Mouse (Mus musculus): Measurements from ENCODE around the gene Enox1.

Enox1 gene

DNA sequence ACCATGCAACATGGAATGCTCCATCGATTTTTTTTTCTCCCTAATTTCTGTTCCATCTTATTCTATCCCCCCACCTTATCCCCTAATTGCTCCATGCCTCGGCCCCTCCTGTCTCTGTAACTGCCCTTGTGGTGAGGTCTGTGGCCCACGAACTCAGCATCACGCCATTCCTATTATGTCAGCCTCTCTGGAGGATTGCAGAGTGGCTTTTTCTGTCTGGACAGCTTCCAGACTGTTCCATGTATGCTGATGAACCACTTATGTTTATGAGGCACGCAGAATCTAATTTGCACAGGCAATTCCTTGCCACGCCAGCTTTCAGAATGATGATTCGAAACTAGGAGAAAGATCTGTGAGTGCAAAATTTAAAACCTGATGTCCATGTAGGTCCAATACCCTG lies 521.4 kb downstream of the Enox1 start:
- ATAC-seq (ENCODE audit: low TSS enrichment): peak; percentile 44; the same call in 1 of the 2 replicates

GRCm38 (mm10) chr14:77679877-77680276 lies 523.3 kb downstream of the Enox1 start:
- no peak for ATAC-seq (ENCODE audit: low TSS enrichment)

GRCm38 (mm10) chr14:77682888-77683555 lies 526.5 kb downstream of the Enox1 start:
- no peak for ATAC-seq (ENCODE audit: low TSS enrichment)

- ATAC-seq (ENCODE audit: low TSS enrichment): no peak
Observed at GRCm38 (mm10) chr14:77689816-77690215, 533.3 kb downstream of the Enox1 start.

GRCm38 (mm10) chr14:77705006-77705405 lies 548.4 kb downstream of the Enox1 start:
- no peak for ATAC-seq (ENCODE audit: low TSS enrichment)

- peak; percentile 64 for ATAC-seq (ENCODE audit: low TSS enrichment)
Observed at GRCm38 (mm10) chr14:77706511-77707246, 550.1 kb downstream of the Enox1 start.

DNA sequence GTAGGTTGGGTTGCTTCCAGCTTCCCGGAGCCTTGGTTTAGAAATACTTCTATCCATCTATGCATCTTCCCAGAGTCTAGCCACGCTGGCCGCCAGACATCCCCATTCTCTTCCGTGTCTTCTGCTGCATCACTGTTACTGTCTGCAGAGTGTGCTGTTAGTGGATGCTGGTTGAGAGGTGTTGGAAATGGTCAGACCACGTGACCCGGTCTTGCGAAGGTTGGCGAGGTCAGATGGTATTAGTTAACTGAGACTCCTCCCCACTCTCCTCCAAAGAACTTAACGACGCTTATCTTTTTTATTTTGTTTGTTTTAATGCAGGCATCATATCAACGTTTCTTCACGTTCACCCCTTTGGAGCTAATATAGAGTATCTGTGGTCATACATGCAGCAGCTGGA lies 550.7 kb downstream of the Enox1 start:
- ATAC-seq (ENCODE audit: low TSS enrichment): peak; percentile 60

DNA sequence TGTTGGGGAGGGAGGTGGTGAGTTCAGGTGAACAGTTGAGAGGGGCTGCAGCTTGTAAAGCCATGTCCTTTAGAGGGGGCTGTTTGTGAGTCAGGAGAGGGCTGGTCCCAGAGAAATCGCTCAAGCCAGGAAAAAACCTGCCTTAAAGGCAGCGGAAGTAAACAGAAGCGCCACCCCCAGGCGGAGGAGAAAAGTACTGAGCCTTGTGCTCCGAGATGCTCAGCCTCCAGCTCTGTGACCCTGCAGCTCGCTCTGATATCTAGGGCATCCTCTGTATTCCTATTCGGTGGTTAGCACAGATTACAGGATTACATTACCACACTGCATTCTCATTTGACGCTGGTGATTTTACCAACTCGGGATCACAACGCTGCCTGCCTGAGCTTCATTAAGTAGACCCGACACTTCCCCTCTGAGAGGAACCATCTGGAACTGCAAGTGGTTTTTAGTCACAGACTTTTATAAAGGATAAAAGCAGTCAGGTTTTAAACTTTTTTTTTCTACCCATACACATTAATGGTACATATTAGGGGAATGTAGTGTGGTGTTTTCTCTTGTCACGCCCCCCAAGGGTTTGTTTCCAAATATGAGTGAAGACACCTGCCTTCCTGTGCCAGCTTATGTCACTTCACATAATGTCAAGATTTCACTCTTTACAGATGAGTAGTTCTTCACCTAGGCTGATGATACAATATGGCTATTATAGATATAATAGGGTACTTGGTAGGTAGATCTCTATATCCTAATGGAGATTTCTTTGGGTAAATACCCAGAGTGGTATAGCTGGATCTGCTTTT lies 552.0 kb downstream of the Enox1 start:
- no peak for ATAC-seq (ENCODE audit: low TSS enrichment)

- ATAC-seq (ENCODE audit: low TSS enrichment): no peak
Observed at GRCm38 (mm10) chr14:77714931-77715535, 558.5 kb downstream of the Enox1 start.

DNA sequence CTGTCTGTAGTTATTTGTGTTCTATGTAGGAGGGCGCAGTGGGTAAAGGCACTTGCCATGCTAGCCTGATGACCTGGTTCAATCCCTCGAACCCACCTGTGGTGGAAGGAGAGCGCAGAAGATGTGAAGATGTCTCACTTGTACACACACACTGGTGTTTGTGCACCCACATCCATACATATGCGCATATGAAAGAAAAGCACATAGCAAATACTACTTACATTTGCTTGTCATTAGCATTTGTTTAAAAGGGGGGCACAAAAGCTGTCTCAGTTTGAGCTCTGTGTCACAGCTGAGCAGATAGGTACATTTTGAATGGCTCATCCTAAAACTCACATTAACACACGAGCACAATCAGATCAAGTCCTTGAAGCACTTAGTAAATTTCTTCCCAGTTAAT lies 560.4 kb downstream of the Enox1 start:
- ATAC-seq (ENCODE audit: low TSS enrichment): no peak

DNA sequence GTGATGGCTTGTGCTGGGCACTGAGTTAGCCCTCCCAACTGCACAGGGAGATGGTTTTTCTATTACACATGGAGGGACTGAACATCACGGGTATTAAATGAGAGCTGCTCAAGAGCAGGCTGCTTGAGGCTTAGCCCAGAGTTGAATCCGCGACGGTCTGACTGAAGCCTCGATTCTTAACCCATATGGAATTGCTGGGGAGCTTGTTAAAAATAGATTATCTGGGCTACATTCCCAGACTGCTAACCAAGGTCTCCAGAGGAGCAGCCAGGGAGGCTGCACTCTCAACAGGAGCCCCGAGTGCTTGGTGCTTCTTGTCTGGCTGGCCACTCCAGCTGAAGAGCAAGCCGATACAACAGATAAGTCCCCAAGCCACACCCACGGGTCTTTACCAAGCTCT lies 562.3 kb downstream of the Enox1 start:
- peak; percentile 44; the same call in 1 of the 2 replicates for ATAC-seq (ENCODE audit: low TSS enrichment)

- no peak for ATAC-seq (ENCODE audit: low TSS enrichment)
Observed at GRCm38 (mm10) chr14:77738056-77738455, 581.5 kb downstream of the Enox1 start.

- no peak for ATAC-seq (ENCODE audit: low TSS enrichment)
Observed at GRCm38 (mm10) chr14:77738751-77739365, 582.3 kb downstream of the Enox1 start.

DNA sequence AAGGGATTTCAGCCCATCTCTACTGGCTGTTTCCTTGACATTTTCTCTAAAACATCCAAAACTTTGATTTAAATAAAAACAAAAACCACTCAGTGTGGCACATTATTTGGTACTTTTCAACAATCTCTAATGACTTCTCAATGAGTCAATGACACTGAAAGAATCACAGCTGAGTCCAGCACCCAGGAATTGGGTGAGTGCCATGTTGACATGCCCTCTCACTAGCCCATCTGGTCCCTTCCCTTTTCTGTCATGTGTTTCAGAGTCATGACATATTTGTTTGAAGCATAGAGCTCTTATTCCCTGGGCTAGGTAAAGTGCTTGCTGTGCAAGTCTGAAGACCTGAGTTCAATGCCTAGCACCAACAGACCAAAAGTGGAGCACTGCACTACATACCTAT lies 582.8 kb downstream of the Enox1 start:
- no peak for ATAC-seq (ENCODE audit: low TSS enrichment)

DNA sequence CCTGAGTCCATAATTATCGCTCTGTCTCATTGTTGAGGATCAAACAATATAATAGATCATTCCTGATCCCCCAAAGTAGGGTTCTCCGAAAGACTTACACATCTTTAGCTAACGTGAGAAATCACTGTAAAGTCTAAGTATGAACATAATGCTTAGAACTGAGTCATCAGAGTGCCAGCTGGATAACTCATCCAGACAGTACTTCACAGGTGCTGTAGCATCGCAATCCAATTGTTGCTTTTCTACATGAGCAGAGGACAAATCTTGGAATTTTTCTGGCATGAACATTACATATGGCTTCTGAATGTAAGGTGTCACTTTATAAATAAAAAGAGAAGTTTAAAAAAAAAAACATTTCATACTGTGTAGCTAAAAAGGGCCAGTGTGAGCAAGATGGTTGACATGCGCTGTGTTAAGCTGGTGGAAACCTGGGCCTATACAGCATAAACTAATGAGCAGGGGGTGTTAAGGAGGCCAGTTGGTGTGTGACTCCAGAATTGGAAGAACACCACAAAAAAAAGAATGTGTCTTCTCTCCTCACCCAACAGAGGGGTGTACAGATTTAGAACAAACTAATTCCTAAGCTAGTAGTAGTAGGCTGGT lies 588.2 kb downstream of the Enox1 start:
- ATAC-seq (ENCODE audit: low TSS enrichment): peak; percentile 86

GRCm38 (mm10) chr14:77748920-77749319 lies 592.4 kb downstream of the Enox1 start:
- ATAC-seq (ENCODE audit: low TSS enrichment): peak; percentile 92
